Mouse (Mus musculus): ENCODE measurements at regions not wholly inside any gene's neighbourhood (a gene's known extent, or its start where the extent isn't known, plus 50 kb on each side); places are given as distances from the start of the nearest gene placed in this dataset.

DNA sequence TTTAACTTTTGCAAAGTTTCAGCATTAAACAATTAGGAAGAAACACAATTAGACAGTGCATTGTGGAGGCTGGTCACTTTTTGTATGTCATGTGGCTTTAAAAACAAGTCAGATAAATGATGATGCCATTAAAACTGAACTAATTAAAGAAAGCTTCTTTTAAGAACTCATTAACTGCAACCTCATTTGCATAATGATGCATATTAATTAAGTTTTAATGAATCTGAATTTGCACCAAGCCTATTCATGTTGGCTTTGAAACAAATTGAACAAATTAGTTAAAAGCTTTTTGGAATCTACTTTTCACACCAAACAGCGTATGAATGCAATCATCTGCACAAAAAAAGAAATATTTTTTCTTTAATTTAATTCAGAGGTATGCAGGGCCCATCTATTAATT lies 367.3 kb downstream of the Vrk1 start:
- no peak for TF ChIP-seq MAFK (IDR thresholded peaks at IDR 0.05; ENCODE audit: insufficient read depth, low read depth, low read length)
- TF ChIP-seq ZC3H11A (IDR thresholded peaks at IDR 0.05; ENCODE audit: borderline replicate concordance, low read depth, low read length): no peak
- no peak for TF ChIP-seq HCFC1 (IDR thresholded peaks at IDR 0.05; ENCODE audit: borderline replicate concordance, insufficient read depth, low read length)

All from ES-E14 (cell line).